Mouse (Mus musculus) spleen, adult 2 months (tissue): ENCODE data around the gene Tbck.

Experiments
- CTCF ChIP-seq: fragments of 200-500 bp; IDR thresholded peaks from 2 replicates; pipeline ENCODE4 v1.5.1; 2011; ENCODE audit warnings: mild to moderate bottlenecking, inconsistent platforms; ENCODE audit not compliant: insufficient read depth, insufficient read length, insufficient replicate concordance; ENCODE audit errors: extremely low read depth
- POLR2A ChIP-seq: fragments of 200-500 bp; IDR thresholded peaks from 2 replicates; pipeline ENCODE4 v1.6.1; 2011; ENCODE audit warnings: low read depth, low read length, inconsistent platforms

DNA sequence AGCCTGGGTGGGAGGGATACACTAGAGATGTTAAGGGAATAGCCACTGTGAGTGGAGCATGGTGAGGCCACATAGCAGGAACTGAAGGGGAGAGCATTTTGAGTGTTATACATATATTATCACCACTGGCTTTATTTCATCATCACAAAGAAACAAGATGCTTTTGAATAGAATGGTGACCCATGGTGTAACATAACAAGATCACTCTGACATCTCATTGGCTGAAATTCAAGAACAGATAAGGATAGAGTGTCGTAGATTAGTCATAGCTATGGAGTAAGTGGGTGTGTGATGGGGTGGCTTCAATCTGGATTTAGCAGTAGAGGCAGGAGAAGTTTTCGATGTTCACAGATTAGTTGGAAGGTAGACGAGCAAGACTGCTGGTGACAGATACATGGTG lies 64.8 kb downstream of the Tbck start:
- TF ChIP-seq CTCF (no peak), POLR2A (no peak)
